Mouse (Mus musculus): ENCODE data around the gene Prss57.

GRCm38 (mm10) chr10:79781956-79782355 is 8.8 kb downstream of the Prss57 start:
- no peak for TF ChIP-seq CTCF (IDR thresholded peaks at IDR 0.05 in 2 of 3, conservative IDR thresholded peaks at IDR 0.05 in 1 of 3; ENCODE audit: control insufficient read depth in 1 of 3, insufficient read depth in 1 of 3, low read depth in 2 of 3, low read length in 3 of 3, poor library complexity in 1 of 3, severe bottlenecking in 1 of 3)
- TF ChIP-seq CHD2 (IDR thresholded peaks at IDR 0.05; ENCODE audit: low read length), result no peak
- no peak for TF ChIP-seq SIN3A (IDR thresholded peaks at IDR 0.05; ENCODE audit: low read length)
- TF ChIP-seq CHD1 (IDR thresholded peaks at IDR 0.05; ENCODE audit: low read depth, low read length), result no peak
- TF ChIP-seq EP300 (IDR thresholded peaks at IDR 0.05; ENCODE audit: low read depth in 1 of 2, low read length in 2 of 2), result no peak
- TF ChIP-seq POLR2A (IDR thresholded peaks at IDR 0.05; ENCODE audit: control insufficient read depth in 1 of 2, insufficient read depth in 1 of 2, low read depth in 1 of 2, low read length in 2 of 2, poor library complexity in 1 of 2), result no peak
- no peak for TF ChIP-seq KAT2A (conservative IDR thresholded peaks at IDR 0.05; ENCODE audit: low read depth, low read length)
- TF ChIP-seq JUND (IDR thresholded peaks at IDR 0.05; ENCODE audit: low read depth, low read length), result no peak
- TF ChIP-seq NELFE (IDR thresholded peaks at IDR 0.05; ENCODE audit: low read depth, low read length), result no peak
- TF ChIP-seq GATA1 (IDR thresholded peaks at IDR 0.05; ENCODE audit: low read depth, low read length), result no peak
- TF ChIP-seq HCFC1 (IDR thresholded peaks at IDR 0.05; ENCODE audit: low read depth, low read length), result no peak
- no peak for TF ChIP-seq MYC (IDR thresholded peaks at IDR 0.05; ENCODE audit: low read depth, low read length)
- TF ChIP-seq ZKSCAN1 (IDR thresholded peaks at IDR 0.05; ENCODE audit: low read depth, low read length), result no peak

All from MEL (cell line).